Mouse (Mus musculus) granulocyte monocyte progenitor cell, adult 5-6 weeks (primary cell): ENCODE results near the gene Aldh3b1. TPM values are rescaled to one million over a fixed set of nuclear protein-coding genes. Genes with fewer than 3 reads are reported as not detected.

ENCODE experiments used
- ATAC-seq: replicated peaks from 2 replicates; pipeline ENCODE4 v1.8.0; 2016; ENCODE audit warnings: mild to moderate bottlenecking, moderate TSS enrichment, inconsistent platforms; ENCODE audit not compliant: poor library complexity, severe bottlenecking
- total RNA-seq, 2 experiments: library from RNA; stranded (forward) in 1 of 2; stranded (reverse) in 1 of 2; fragments of 200-712, 200-1000 nt in 1 of 2; fragments of >200 nt in 1 of 2; fragmentation: Nextera tagmentation in 1 of 2; gene quantifications; 2 replicates each; pipeline ENCODE4 v1.2.3; 2014 to 2017

Aldh3b1 gene
- total RNA-seq, 2 experiments from 2014 or later, result 5.9 to 8.4 TPM

DNA sequence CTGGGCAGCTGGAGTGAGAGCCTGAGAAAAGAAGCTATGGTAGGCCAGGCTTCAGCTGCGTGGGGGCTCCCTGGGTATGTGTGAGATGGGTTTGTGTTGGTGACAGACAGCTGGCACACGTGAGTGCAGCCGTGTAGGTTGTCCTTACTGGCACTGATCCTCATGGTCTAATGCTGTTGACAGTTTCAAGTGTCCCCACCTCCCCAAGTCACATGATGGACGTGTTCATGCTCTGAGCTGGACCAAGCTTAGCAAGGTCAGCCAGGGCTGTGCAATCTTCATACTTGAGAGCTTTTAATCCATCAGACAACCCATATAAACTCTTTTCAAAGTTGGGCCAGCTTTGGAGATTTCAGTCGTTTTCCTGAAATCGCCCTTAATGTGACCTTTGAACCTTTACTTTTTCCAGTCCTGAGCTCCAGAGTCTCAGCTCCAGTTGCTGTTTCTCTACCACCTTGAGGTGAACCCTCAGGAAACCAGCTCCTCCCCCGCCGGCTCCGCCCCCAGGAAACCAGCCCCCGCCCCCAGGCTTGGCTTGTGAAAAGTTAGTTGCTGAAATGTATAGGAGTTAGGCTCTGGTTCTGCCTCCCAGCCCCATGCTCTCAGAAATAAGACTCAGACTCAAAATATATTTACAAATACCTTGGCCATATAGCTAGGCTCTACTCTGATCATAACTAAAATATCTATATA, 16.4 kb upstream of the Aldh3b1 start:
- ATAC-seq, result peak; percentile 36; the same call in 1 of the 2 replicates

- ATAC-seq, result peak; percentile 54
Observed at GRCm38 (mm10) chr19:3942986-3943735, 13.6 kb upstream of the Aldh3b1 start.

DNA sequence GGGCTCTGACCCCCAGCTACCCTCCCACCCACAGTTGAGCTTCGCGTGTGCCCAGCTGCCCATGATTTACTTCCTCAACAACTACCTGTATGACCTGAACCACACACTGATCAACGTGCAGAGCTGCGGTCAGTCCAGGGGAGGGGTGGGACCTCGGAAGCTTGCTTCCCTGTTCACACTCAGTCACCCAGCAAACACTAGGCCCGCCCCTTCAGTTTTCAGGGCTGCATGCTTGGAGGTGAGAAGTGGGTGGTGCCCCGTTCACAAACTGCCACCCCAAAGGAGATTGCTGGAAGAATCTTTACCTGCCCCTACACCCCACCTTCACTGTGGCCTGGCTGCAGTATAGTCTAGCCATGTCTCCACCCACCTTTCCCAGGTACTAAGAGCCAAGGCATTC, 12.7 kb upstream of the Aldh3b1 start:
- ATAC-seq, result no peak

GRCm38 (mm10) chr19:3935896-3936850, 6.6 kb upstream of the Aldh3b1 start:
- peak; percentile 57 for ATAC-seq

DNA sequence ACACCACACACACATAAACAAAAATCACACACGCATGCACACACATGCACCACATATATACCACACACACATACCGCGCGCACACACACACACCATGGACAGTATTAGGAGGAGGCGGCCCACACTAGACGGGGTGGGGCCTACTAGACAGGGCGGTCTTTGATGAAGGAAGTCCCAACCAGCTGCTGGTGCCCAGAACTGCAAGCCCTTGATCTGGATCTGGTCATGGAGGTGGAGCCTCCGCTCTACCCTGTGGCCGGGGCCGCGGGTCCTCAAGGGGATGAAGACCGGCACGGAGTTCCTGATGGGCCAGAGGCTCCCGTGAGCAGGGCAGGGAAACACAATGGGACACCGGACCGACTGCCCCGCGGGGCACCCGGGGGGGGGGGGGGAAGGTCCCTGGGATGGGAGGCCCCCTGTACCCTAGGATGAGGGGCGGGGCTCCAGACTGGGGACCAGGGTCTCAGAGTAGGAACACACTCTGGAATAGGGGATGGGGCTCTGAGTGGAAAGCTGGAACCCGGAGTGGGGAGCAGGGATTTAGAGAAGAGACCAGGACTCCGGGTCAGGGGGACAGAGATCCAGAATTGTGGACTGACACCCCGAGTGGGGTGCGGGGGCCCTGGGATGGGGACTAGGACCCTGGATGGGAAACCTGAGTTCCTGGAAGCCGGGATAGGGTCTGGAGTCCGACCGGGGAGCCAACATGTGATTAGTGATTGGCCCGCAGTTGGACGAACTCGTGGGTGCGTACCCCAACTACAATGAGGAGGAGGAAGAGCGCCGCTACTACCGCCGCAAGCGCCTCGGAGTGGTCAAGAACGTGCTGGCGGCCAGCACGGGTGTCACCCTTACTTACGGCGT, 5.7 kb upstream of the Aldh3b1 start, which contains the start of gene Unc93b1:
Unc93b1 (plus strand) TSS at position 155 of the 864 bp plus-strand sequence.
- ATAC-seq, result peak; percentile 71

DNA sequence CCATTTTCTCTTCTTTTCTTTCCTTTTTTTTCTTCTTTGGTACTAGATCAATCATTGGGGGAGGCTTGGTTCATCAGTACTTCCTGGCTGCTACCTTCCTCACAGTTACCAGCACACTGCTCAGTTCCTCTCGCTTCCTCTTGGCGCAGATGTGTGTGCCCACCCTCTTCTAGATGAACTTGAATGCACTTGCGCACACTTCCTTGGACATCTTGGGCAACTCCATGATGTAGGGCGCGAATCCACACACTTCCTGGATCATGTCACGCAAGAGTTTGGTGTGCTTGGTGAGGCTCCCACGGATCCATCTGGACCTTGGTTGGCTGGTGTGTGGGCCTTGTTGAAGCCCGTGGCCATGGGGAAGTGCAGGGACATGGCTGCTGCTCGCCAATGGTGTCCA, 2.1 kb upstream of the Aldh3b1 start:
- ATAC-seq, result peak; percentile 52

GRCm38 (mm10) chr19:3930262-3931057, 852 bp upstream of the Aldh3b1 start:
- no peak for ATAC-seq

GRCm38 (mm10) chr19:3928779-3929178, 829 bp downstream of the Aldh3b1 start:
- ATAC-seq, result no peak

DNA sequence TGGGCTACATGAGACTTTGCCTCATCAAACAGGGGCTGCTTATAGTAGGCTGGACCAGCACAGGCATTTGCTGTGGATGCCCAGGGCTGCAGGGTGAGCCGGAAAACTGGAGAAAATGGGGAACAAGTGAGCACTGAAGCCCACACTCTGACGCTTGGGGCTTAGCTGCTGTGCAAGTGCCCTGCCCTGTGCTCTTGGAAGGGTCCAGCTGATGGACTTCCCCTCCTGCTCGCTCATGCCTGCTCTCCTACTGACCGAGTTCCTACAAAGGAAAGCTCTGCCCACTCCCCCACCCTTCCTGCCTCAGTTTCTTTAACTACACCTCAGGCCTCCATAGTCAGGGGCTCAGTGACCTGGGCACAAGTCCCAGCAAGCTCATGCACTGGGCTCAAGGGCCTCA, 1.6 kb downstream of the Aldh3b1 start:
- ATAC-seq, result no peak

GRCm38 (mm10) chr19:3926685-3927084, 2.9 kb downstream of the Aldh3b1 start:
- ATAC-seq, result no peak

DNA sequence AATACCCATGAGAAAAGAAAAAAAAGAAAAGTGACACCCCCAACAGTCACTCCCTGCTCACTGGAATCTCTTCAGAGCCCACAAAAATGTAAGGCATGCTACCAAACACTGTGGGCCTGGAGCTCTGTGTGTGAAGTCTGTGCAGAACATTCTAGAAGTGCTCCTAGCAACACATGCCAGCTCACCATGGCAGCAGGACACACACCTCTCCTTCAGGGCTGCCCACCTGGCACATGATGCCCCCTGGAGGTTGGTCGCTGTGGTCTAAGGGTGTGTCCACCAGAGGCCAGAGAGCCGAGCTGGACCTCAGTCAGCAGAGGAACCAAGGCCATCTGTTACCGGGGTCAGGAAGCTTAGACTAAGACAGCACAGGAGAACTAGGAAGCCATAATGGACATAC, 3.3 kb downstream of the Aldh3b1 start:
- ATAC-seq, result no peak

- ATAC-seq, result no peak
Observed at GRCm38 (mm10) chr19:3925859-3926258, 3.7 kb downstream of the Aldh3b1 start.

- no peak for ATAC-seq
Observed at GRCm38 (mm10) chr19:3924868-3925267, 4.7 kb downstream of the Aldh3b1 start.

- no peak for ATAC-seq
Observed at GRCm38 (mm10) chr19:3924190-3924589, 5.4 kb downstream of the Aldh3b1 start.

DNA sequence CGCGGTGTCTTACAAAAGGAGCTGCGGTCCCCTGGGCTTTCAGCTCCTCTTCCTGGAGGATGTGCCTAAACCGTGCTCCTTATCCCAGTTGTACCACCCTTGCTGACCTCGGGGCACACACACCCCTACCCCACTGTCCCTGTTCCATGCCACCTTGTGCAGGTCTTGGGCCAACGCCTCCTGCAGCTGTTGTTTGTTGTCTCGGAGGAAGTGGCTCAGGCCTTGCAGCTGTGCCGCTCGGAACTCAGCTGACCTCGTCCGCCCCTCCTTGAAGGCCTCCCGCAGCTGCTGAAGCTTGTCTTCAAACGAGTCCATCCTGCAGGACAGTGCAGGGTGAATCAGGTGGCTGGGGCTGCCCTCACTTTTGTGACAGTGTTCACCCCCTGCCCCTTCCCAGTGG, 6.0 kb downstream of the Aldh3b1 start:
- peak; percentile 43 for ATAC-seq

DNA sequence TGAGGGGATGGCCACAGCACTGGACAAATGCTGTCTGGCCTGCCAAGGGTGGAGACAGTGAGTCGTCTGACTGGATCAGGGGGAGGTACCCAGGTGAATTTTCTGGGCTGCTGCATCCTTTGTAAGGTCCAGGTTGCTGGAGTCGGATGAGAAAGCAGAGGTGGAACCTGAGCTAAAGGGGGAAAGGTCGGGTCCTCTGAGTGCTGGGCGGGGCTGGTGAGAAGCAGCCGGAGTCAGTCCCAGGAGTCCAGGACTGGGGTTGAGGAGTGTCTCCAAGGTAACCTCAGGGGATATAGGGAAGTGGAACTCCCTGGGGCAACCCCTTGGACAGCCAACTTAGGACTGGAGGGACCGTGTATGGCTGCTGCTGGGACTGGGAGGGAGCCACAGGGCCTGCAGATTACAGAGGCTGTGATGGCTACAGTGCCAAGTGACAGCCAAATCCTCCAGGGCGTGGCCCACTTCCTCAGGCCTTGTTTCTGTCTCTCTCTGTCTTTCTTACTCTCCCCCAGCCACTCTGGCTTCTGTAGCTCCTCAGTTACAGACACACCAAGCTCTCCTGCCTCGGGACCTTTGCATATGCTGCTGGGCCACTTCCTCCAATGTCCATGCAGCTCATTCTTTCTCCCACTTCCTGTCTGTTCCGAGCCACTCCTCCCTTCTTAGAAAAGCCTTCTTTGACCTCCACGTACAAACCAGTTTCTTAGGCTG, 6.8 kb downstream of the Aldh3b1 start:
- ATAC-seq, result peak; percentile 75

GRCm38 (mm10) chr19:3919928-3920327, 9.7 kb downstream of the Aldh3b1 start:
- ATAC-seq, result no peak

DNA sequence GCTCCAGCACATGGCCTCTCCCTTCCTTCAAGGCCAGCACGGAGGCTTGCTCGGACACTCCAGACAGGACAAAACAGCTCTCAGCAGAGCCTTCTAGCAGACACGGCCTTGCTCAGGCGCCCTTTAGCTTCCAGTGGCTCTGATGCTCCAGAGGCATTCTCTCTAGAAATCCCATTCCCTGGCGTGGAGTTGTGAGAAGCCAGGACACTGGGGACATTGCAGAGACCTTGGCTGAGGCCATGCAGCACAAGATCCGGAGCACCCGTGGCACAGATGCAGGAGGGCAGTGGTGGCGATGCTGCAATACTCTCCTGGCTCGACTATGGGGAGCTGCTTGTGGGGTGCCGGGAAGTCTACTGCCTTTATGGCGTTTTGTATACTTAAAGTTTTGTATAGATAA, 12.9 kb downstream of the Aldh3b1 start:
- ATAC-seq, result no peak
